12 mouse cellular contexts compared by ENCODE assay signal in genomic region chr2:85131724-85132123, GRCm38 (mm10). TPM values are rescaled to one million over a fixed set of nuclear protein-coding genes. Genes with fewer than 3 reads are reported as not detected.
DNase-seq lines count a peak whose midpoint lies in the region; ATAC-seq and TF ChIP-seq lines count a peak whose summit lies in the region.
"Had no signal": no experiment of that assay in that cellular context is flagged by ENCODE, and none has a peak within 500 bp of the region (broad histone marks: within the 10 kb centered on the region; RNA-seq: fewer than 3 reads in every experiment).

No protein-coding gene starts in this region.

- no peaks in the 10 kb centered on the region for H3K27me3 ChIP-seq in forebrain, embryonic 14.5 days (replicated peaks; ENCODE audit: control insufficient read depth, insufficient read depth, low read length)
- no peaks in the 10 kb centered on the region for H3K27me3 ChIP-seq in forebrain, embryonic 16.5 days (replicated peaks; ENCODE audit: control insufficient read depth, insufficient read depth, low read length)
- no peaks in the 10 kb centered on the region for H3K27me3 ChIP-seq in lung, postnatal 0 days (replicated peaks; ENCODE audit: insufficient read depth, low read length)

- H3K4me1 ChIP-seq in forebrain, embryonic 14.5 days (ENCODE audit: control insufficient read depth, insufficient read depth, low read length) = no peaks in the 10 kb centered on the region
- no peaks in the 10 kb centered on the region for H3K4me1 ChIP-seq in forebrain, embryonic 16.5 days (replicated peaks; ENCODE audit: control insufficient read depth, insufficient read depth, low read length)
- H3K4me1 ChIP-seq in brown adipose tissue, adult 24 weeks (ENCODE audit: control insufficient read depth, insufficient read depth, insufficient read length, low read length) = peaks cover 45% of the 10 kb centered on the region
- 0 out of 2 replicates have a peak, but pooled peaks cover 6% of the 10 kb centered on the region for H3K4me1 ChIP-seq in lung, postnatal 0 days (ENCODE audit: insufficient read depth, low read depth, low read length)

- ATAC-seq in forebrain, embryonic 14.5 days = no peak
- no peak for ATAC-seq in forebrain, embryonic 16.5 days
- peak; percentile 60 for ATAC-seq in lung, postnatal 0 days

- no peak overlapping the region for H3K4me3 ChIP-seq in forebrain, embryonic 14.5 days (ENCODE audit: low read depth, low read length)
- no peak overlapping the region for H3K4me3 ChIP-seq in forebrain, embryonic 16.5 days (replicated peaks; ENCODE audit: low read length)
- H3K4me3 ChIP-seq in brown adipose tissue, adult 24 weeks (ENCODE audit: insufficient read depth, low read depth, low read length) = no peak overlapping the region
- no peak overlapping the region for H3K4me3 ChIP-seq in lung, postnatal 0 days (ENCODE audit: low read depth, low read length)
- H3K4me3 ChIP-seq: forebrain, embryonic 10.5 days had no signal

- intact Hi-C loops in left cerebral cortex, postnatal 36 days (cut with DNase I) = no loop called here

- TF ChIP-seq EP300 in lung, postnatal 0 days (IDR thresholded peaks at IDR 0.05) = peak; percentile 82

- no peak overlapping the region for H3K9ac ChIP-seq in forebrain, embryonic 14.5 days (ENCODE audit: low read length)
- no peak overlapping the region for H3K9ac ChIP-seq in forebrain, embryonic 16.5 days (replicated peaks; ENCODE audit: low read depth, low read length)
- H3K9ac ChIP-seq in lung, postnatal 0 days (replicated peaks; ENCODE audit: low read depth) = no peak overlapping the region

- no peaks in the 10 kb centered on the region for H3K9me3 ChIP-seq in forebrain, embryonic 14.5 days (replicated peaks; ENCODE audit: control insufficient read depth, low read length)
- no peaks in the 10 kb centered on the region for H3K9me3 ChIP-seq in forebrain, embryonic 16.5 days (ENCODE audit: control insufficient read depth, low read length)
- no peaks in the 10 kb centered on the region for H3K9me3 ChIP-seq in lung, postnatal 0 days (ENCODE audit: low read length)
- H3K9me3 ChIP-seq: forebrain, embryonic 10.5 days had no signal

- no peak overlapping the region for H3K27ac ChIP-seq in forebrain, embryonic 14.5 days (ENCODE audit: low read depth, low read length)
- H3K27ac ChIP-seq in forebrain, embryonic 16.5 days (ENCODE audit: low read length) = no peak overlapping the region
- H3K27ac ChIP-seq in brown adipose tissue, adult 24 weeks (replicated peaks; ENCODE audit: low read depth, low read length) = peak overlapping the region; percentile 87
- peak overlapping the region; percentile 55 for H3K27ac ChIP-seq in lung, postnatal 0 days (ENCODE audit: low read length)

- H3K36me3 ChIP-seq in forebrain, embryonic 14.5 days (ENCODE audit: control insufficient read depth, insufficient read depth, low read length) = no peaks in the 10 kb centered on the region
- no peaks in the 10 kb centered on the region for H3K36me3 ChIP-seq in forebrain, embryonic 16.5 days (ENCODE audit: control insufficient read depth, insufficient read depth)
- H3K36me3 ChIP-seq in lung, postnatal 0 days (ENCODE audit: insufficient read depth, low read length) = no peaks in the 10 kb centered on the region
- H3K36me3 ChIP-seq: forebrain, embryonic 10.5 days had no signal

- WGBS in forebrain, embryonic 14.5 days = 0% methylated on average over 1 of the region's 1 CpGs
- WGBS in forebrain, embryonic 16.5 days = 7% methylated on average over 1 of the region's 1 CpGs
- 30% methylated on average over 1 of the region's 1 CpGs for WGBS in lung, postnatal 0 days

- TF ChIP-seq CTCF in lung, postnatal 0 days (IDR thresholded peaks at IDR 0.05) = no peak

- DNase-seq in forebrain, embryonic 14.5 days (ENCODE audit: low spot score) = peak; percentile 3
- DNase-seq in kidney, postnatal 10 days = peak; percentile 53
- no peak for DNase-seq in kidney, adult 11 months
- DNase-seq in lung, postnatal 0 days (ENCODE audit: low spot score) = peak; percentile 66
- no peak for DNase-seq in frontal cortex, postnatal 14 days (ENCODE audit: low spot score in 2 of 2)
- DNase-seq in left cerebral cortex, postnatal 36 days (ENCODE audit: low spot score in 2 of 2) = no peak
- DNase-seq: layer of hippocampus, postnatal 36 days; thymus, adult 18-20 months had no signal

- no peak overlapping the region for H3K4me2 ChIP-seq in forebrain, embryonic 14.5 days (ENCODE audit: low read length)
- no peak overlapping the region for H3K4me2 ChIP-seq in forebrain, embryonic 16.5 days (ENCODE audit: low read length)
- no peak overlapping the region for H3K4me2 ChIP-seq in lung, postnatal 0 days (replicated peaks; ENCODE audit: low read depth, low read length)

RNA-seq across cellular contexts. Expression of gene Aplnr, which starts 4.3 kb away (rescaled TPM):
- 24.8 and 25.6 TPM in 2 replicates for polyA plus RNA-seq in forebrain, embryonic 14.5 days (2014; fragmentation: Nextera tagmentation; extraction: Ambion mirVana)
- polyA plus RNA-seq in forebrain, embryonic 16.5 days (2015; fragmentation: Nextera tagmentation; extraction: Ambion mirVana) = 20.7 and 34.3 TPM in 2 replicates
- polyA plus RNA-seq in brown adipose tissue, adult 24 weeks (2012; ENCODE audit: insufficient read depth, insufficient read length, missing spikeins) = 6.1 and 16.7 TPM in 2 replicates
- polyA plus RNA-seq in lung, postnatal 0 days (2015; fragmentation: Nextera tagmentation; extraction: Ambion mirVana) = 84.1 and 90.6 TPM in 2 replicates
- 1 to 10 TPM in 1 of 2 experiments, under 1 TPM in 1; 1.00 to 1.1 TPM for total RNA-seq in left cerebral cortex, postnatal 36 days (2021)
- total RNA-seq: MEL had no signal

Comparison
In these comparisons a context has a peak if more than half of its experiments do, and no peak if none do; other contexts are left out.
1. DNase-seq: peak in forebrain, embryonic 14.5 days (single experiment), kidney, postnatal 10 days (single experiment) and lung, postnatal 0 days (single experiment); none in kidney, adult 11 months (single experiment), frontal cortex, postnatal 14 days (0 of 2) and left cerebral cortex, postnatal 36 days (0 of 2).
2. H3K27ac ChIP-seq: peak in brown adipose tissue, adult 24 weeks (single experiment) and lung, postnatal 0 days (single experiment); none in forebrain, embryonic 14.5 days (single experiment) and forebrain, embryonic 16.5 days (single experiment).